Mouse (Mus musculus) ovary, postnatal 36 days (tissue): ENCODE data around the gene Jarid2.

Experiments
- DNase-seq: peaks from one replicate; pipeline ENCODE4 v3.0.0; 2022; ENCODE audit warnings: low spot score, mixed read lengths

Jarid2 gene

GRCm38 (mm10) chr13:44917202-44917601, 187.9 kb downstream of the Jarid2 start:
- DNase-seq: no peak

GRCm38 (mm10) chr13:44918269-44918668, 189.0 kb downstream of the Jarid2 start:
- DNase-seq: no peak

GRCm38 (mm10) chr13:44921095-44921494, 191.8 kb downstream of the Jarid2 start:
- DNase-seq: no peak

- no peak for DNase-seq
Observed at GRCm38 (mm10) chr13:44921721-44922120, 192.4 kb downstream of the Jarid2 start.

GRCm38 (mm10) chr13:44924042-44924441, 194.8 kb downstream of the Jarid2 start:
- no peak for DNase-seq

GRCm38 (mm10) chr13:44925173-44925572, 195.9 kb downstream of the Jarid2 start:
- DNase-seq: no peak

- DNase-seq: no peak
Observed at GRCm38 (mm10) chr13:44926311-44926710, 197.0 kb downstream of the Jarid2 start.

- no peak for DNase-seq
Observed at GRCm38 (mm10) chr13:44932307-44933264, 203.3 kb downstream of the Jarid2 start.

- no peak for DNase-seq
Observed at GRCm38 (mm10) chr13:44933575-44933974, 204.3 kb downstream of the Jarid2 start.

- no peak for DNase-seq
Observed at GRCm38 (mm10) chr13:44937681-44938080, 208.4 kb downstream of the Jarid2 start.

- DNase-seq: no peak
Observed at GRCm38 (mm10) chr13:44939326-44940035, 210.2 kb downstream of the Jarid2 start.

- no peak for DNase-seq
Observed at GRCm38 (mm10) chr13:44943618-44944017, 214.3 kb downstream of the Jarid2 start.

GRCm38 (mm10) chr13:44946880-44947635, 217.8 kb downstream of the Jarid2 start:
- no peak for DNase-seq

- DNase-seq: no peak
Observed at GRCm38 (mm10) chr13:44948320-44949250, 219.3 kb downstream of the Jarid2 start.

GRCm38 (mm10) chr13:44952393-44953086, 223.3 kb downstream of the Jarid2 start:
- DNase-seq: no peak

GRCm38 (mm10) chr13:44953546-44954231, 224.4 kb downstream of the Jarid2 start:
- DNase-seq: no peak

- no peak for DNase-seq
Observed at GRCm38 (mm10) chr13:44954232-44954568, 224.9 kb downstream of the Jarid2 start.

GRCm38 (mm10) chr13:44955781-44956180, 226.5 kb downstream of the Jarid2 start:
- DNase-seq: no peak

GRCm38 (mm10) chr13:44957049-44957448, 227.8 kb downstream of the Jarid2 start:
- no peak for DNase-seq
